Mouse (Mus musculus): ENCODE results near the gene Cd70.
"Not testable (repeated sequence)": the region's sequence is repeated elsewhere in the genome, so short reads cannot be mapped to it uniquely, and the experiment has no call there.

The Cd70 gene

DNA sequence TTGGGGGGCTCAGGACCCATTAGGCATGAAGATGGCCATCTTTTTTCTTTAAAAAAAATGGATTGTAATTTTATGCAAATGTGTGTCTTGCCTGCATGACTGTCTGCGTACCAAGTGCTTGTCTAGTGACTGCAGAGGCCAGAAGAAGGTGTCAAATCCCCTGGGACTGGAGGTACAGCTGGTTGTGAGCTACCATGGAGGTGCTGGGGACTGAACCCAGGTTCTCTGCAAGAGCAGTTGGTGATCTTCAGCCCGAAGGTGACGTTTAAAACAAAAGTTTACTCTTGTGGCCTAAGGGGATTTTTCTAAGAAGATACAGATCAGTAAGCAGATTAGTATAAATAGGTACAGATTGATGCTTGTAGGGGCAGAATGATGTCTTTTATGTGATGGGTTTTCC lies 13.9 kb downstream of the Cd70 start:
- no peak for DNase-seq (ENCODE audit: low read depth, low spot score)

DNA sequence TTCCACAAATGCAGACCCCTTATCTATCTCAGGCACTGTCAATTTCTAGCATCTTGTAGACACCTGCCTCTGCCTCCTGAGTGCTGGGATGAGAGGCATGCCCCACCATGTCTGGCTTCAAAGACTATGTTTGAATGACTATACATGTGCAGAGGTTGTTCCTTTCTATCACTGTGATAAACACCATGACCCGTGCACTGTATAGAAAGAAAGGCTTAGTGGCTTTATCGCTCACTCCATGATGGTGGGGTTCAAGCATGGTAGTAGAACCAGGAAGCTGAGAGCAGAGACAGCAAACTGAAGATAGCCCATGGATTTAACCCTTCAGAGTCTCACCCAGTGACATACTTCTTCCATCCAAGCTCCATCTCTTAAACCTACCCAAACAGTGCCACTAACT lies 14.9 kb downstream of the Cd70 start:
- DNase-seq (ENCODE audit: low read depth, low spot score): no peak

- not testable (repeated sequence) for DNase-seq (ENCODE audit: low read depth, low spot score)
These were observed 15.6 kb downstream of the Cd70 start for GRCm38 (mm10) chr17:57134021-57134420.

DNA sequence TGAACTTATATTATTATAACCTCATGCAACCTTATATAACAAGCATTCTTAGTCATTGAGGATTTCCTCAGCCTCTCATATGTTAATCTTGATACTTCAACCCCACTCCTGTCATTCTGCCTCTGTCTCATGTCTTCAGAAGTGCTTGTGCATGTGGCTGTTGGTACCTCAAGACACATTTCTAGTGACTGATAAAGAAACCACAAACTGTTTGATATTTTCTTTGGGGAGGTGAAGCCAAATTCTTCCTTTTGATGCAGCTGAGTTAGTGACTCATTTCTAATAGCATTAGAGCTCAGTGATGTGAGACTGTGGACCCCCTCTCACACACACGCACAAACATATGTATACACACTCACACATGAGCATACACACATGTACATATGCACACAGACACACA lies 17.8 kb downstream of the Cd70 start:
- DNase-seq (ENCODE audit: low read depth, low spot score): no peak

DNA sequence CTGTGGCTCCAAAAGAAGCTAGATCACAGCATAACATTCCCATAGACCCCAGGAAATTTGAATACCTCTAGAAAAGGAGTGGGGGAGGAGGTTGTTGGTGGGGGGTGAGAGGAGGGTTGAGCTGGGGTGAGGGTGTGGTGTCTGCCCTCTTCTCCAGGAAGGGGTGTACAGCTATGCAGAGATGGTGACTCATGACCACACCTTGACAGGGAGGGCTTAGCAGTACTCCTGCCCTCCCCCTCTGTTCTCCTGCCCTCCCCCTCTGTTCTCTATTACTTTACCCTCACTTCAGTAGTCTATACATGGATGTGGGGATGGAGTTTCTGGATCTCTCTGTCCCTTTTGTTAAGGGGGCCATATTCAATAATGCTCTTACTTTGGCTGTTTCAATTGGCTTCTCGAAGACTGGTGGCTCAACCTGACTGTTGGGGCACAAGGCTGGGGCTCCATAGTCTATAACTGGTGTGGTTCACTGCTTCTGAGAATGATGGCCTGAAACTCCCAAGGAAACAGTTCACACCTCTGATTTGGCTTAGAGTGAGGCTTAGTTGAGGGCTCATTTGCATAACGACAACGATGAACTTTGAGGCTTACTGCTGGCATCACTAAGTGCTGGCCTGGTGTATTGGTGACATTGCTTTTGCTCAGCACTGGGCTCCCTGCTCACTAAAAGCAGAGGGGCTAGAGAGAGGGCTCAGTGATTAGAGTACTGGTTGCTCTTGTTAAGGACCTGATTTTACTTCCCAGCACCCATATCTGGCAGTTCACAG lies 23.5 kb downstream of the Cd70 start:
- no peak for DNase-seq (ENCODE audit: low read depth, low spot score)

DNA sequence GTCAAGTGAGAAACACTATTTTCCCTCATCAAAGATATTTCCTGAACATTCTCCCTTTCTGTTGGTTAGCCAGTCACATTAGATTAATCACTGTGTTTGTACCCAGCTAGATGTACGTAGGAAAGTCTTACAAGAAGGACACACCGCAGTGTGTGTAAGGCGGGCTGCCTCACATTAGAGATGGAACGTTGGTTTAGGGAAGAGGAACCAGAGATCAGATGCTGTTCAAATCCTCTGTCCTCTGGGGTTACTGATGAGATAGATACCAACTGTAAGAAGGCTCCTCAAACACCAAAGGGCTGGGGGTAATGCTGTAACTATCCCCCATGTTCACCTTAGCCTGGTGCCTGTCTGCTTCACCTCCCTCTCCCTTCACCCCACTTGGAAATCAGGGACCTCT lies 24.8 kb downstream of the Cd70 start:
- DNase-seq (ENCODE audit: low read depth, low spot score): no peak

GRCm38 (mm10) chr17:57123192-57124118 lies 26.1 kb downstream of the Cd70 start:
- DNase-seq (ENCODE audit: low read depth, low spot score): no peak

DNA sequence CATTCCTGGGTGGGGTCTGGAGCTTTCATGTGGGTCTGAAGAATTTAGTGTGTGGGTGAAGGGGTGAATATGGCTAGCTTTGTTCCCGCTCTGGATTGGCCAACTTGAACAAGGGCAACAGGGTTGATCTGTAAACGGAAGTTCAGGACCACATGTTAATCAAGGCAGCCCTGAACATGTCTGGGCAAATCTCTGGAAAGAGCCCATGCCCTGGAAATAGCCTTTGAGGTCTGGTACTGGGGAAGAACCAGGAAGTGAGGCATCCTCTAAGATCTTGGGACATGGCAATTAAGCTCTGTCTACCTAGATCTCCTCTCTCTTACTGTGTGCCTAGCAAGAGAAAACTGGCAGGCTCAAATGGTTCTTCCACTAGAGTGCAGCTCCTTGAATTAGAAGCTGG lies 27.7 kb downstream of the Cd70 start:
- DNase-seq (ENCODE audit: low read depth, low spot score): no peak

GRCm38 (mm10) chr17:57118524-57119349 lies 30.8 kb downstream of the Cd70 start:
- no peak for DNase-seq (ENCODE audit: low read depth, low spot score)

GRCm38 (mm10) chr17:57116801-57117200 lies 32.8 kb downstream of the Cd70 start:
- no peak for DNase-seq (ENCODE audit: low read depth, low spot score)

DNA sequence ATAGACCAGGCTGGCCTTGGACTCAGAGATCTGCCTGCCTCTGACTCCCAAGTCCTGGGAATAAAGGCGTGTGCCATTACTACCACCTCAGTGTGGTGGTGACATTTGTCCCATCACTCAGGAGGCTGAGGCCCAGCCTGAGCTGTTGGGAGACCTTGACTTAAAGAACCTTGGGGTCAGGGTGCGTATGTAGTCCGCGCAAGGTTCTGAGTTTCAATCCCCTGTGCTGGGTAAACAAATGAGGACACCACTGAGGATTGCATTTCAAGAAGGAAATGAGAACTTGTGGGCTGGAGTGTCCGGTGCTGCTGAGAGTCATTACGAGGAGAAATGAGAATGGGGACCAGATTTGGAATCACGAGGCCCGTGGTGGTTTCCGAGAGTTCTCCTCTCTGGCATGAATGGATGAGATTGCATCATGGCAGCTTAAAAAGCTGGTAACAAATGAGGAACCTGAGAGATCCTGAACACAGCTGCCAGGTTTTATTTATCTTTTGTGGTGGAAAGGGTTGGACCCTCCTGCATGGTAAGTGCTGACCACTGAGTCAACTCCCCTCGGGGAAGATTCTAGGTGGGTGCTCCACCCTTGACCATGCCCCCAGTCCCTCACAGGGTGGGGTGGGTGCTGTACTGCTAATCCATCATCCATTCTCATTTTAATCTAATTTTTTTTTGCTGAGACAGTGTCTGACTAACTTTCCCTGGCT lies 36.7 kb downstream of the Cd70 start:
- no peak for DNase-seq (ENCODE audit: low read depth, low spot score)

DNA sequence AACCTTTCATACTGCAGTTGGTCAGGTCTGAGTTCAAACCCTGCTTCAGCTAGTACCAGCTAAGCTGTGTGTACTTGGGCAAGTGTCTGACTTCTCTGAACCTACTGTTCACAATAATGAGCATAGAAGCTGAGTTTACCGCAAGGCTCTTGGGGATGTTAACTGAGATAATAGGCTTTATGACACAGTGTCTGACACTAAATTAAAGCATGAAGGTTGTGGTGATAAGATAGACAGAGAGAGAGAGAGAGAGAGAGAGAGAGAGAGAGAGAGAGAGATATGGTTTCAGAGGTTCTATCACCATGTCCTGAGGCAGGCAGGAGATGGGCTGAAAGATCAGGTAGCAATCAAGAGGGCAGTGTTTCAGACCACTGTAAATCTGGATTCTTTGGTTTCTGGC lies 39.6 kb downstream of the Cd70 start:
- no peak for DNase-seq (ENCODE audit: low read depth, low spot score)

GRCm38 (mm10) chr17:57108666-57109171 lies 40.9 kb downstream of the Cd70 start:
- no peak for DNase-seq (ENCODE audit: low read depth, low spot score)

GRCm38 (mm10) chr17:57108040-57108665 lies 41.4 kb downstream of the Cd70 start:
- DNase-seq (ENCODE audit: low read depth, low spot score): no peak

DNA sequence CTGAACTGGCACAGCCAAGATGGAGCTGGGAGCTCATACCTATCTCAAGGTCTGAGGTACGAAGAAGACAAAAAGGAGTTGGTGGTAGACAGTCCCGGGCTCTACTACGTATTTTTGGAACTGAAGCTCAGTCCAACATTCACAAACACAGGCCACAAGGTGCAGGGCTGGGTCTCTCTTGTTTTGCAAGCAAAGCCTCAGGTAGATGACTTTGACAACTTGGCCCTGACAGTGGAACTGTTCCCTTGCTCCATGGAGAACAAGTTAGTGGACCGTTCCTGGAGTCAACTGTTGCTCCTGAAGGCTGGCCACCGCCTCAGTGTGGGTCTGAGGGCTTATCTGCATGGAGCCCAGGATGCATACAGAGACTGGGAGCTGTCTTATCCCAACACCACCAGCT lies 42.5 kb downstream of the Cd70 start:
- DNase-seq (ENCODE audit: low read depth, low spot score): no peak

GRCm38 (mm10) chr17:57106035-57106368 lies 43.6 kb downstream of the Cd70 start:
- DNase-seq (ENCODE audit: low read depth, low spot score): no peak

- no peak for DNase-seq (ENCODE audit: low read depth, low spot score)
These were observed 44.2 kb downstream of the Cd70 start, which contains the start of gene Tnfsf9 for GRCm38 (mm10) chr17:57105181-57106034. Tnfsf9 (plus strand) TSS chr17:57105325.

DNA sequence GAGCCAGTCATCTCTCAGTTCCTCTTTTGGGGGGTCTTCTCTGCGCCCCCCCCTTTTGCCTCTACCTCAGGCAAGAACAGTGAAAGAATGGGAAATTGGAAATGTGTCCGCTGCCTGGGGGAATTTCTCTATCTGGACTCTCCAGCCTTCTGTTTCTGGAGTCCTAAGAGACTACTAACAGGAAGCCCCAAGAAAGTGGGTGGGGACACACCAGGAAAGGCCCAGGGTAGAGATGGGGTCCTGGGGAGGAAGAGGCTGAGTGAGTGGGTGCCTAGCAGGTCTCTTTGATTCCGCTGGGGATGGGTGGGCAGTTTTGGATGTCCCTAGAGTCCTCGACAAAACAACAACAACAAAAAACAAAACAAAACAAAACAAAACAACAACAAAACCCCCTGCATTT lies 45.1 kb downstream of the Cd70 start:
- DNase-seq (ENCODE audit: low read depth, low spot score): no peak

DNA sequence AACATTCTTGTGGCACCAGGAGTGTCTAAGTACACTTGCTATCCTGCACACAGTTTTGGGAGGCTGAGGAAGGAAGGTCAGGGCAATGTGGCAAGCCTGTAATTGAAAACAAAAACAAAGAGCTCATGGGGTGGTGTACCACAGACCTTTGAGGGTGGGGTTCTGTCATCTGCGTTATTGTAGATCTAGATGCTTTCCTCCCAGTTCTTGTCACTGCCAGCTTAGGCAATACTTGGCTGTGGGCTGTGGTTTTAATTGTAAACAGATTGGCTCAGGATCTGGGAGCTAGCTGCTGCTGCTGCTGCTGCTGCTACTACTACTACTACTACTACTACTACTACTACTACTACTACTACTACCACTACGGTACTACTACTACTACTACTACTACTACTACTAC lies 47.3 kb downstream of the Cd70 start:
- no peak for DNase-seq (ENCODE audit: low read depth, low spot score)
